Mouse (Mus musculus): ENCODE results near the gene Kifc5b. TPM values are rescaled to one million over a fixed set of nuclear protein-coding genes. Genes with fewer than 3 reads are reported as not detected.

Kifc5b gene
- polyA plus RNA-seq, 2 experiments = 2.7 to 13.8 TPM

DNA sequence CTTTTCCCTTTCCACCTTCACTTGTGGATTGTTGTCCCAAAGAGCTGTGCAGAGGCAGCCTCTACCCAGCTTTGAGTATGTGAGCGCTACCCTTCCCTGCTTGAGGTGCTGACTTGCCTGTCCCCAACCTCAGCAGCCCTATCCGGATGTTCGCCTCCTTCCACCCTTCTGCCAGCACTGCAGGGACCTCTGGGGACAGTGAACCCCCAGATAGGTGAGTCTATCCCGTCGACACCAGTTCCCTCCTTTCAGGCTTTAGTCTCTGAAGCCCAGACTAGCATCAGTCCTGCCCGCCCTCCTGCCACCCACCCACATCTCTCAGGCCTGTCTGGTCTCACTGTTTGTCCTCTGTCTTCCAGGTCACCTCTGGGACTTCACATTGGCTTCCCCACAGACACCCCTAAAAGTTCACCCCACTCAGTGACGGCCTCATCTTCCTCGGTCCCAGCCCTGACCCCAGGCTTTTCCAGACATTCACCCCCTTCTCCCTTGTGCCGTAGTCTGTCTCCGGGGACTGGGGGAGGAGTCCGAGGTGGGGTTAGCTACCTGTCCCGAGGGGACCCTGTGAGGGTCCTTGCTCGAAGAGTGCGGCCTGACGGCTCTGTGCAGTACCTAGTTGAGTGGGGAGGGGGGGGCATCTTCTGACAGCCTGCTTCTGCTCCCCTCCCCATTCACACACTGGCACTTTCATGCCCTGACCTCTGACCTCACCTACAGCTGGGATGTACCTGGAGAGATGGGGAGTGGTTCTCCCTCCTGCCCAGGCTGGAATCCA is 20.2 kb downstream of the Kifc5b start:
- H3K4me2 ChIP-seq (ENCODE audit: low read depth) = no peak overlapping the region
- peaks cover 7% of the 10 kb centered on the region for H3K36me3 ChIP-seq (replicated peaks; ENCODE audit: control insufficient read depth, insufficient read depth, low read depth)
- WGBS (ENCODE audit: insufficient replicate concordance) = 85% methylated on average over 15 of the region's 15 CpGs
- H3K9ac ChIP-seq (replicated peaks) = no peak overlapping the region
- ATAC-seq (ENCODE audit: insufficient read depth) (no peak), DNase-seq (ENCODE audit: low read depth in 3 of 3, low spot score in 3 of 3) (no peak)
- peaks cover 21 to 23% of the 10 kb centered on the region in 2 experiments for H3K4me1 ChIP-seq (replicated peaks; ENCODE audit: control insufficient read depth in 2 of 2, insufficient read depth in 2 of 2, low read length in 1 of 2)
- H3K9me3 ChIP-seq (ENCODE audit: control insufficient read depth, low read length) = no peaks in the 10 kb centered on the region
- H3K27me3 ChIP-seq (ENCODE audit: control insufficient read depth, insufficient read depth, low read length) = no peaks in the 10 kb centered on the region
- no peak overlapping the region for H3K4me3 ChIP-seq (ENCODE audit: insufficient read depth in 1 of 2, low read depth in 2 of 2, low read length in 2 of 2)
- no peak overlapping the region for H3K27ac ChIP-seq
- TF ChIP-seq CTCF (IDR thresholded peaks at IDR 0.05; ENCODE audit: low read depth) (no peak), EP300 (IDR thresholded peaks at IDR 0.05; ENCODE audit: low read depth) (no peak)

DNA sequence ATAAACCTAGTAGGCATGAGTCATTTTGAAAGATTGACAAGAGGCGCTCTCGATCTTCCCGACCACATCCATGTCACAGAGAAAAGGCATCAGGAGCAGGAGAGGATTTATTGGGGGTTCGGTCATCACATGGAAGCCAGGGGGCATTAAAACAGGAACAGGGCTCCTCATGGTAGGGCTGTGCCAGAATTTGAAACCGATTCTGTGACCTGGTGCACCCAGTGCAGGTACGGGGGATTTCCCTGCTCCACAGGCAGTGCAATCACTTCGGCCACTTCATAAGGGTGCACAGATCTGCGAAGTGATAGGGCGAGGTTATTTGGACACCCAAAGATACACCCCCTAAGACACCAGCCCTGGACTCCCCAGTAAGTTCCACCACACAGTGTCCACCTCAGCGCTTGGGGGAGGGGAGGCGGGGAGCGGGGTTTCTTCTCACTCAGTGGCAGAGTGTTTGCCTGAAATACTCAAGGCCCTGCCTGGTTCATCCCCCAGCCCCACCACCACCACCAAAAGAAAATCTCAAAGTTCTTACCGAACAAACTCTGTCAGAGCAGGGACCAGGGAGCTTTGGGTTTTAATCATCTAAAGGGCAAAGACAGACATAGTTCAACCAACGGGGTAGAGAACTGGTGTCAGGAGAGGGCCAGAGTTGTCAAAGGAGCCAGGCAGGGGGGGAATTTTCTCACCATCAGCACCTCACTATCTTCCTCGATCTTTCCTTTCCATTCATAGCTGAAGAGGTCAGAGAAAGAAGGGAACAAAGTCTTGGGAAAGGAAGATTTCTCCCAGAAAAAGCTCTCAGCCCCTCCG is 21.2 kb downstream of the Kifc5b start:
- peak overlapping the region; percentile 73 for H3K9ac ChIP-seq (replicated peaks)
- no peak for ATAC-seq (ENCODE audit: insufficient read depth)
- TF ChIP-seq CTCF (IDR thresholded peaks at IDR 0.05; ENCODE audit: low read depth) = no peak
- no peak for TF ChIP-seq EP300 (IDR thresholded peaks at IDR 0.05; ENCODE audit: low read depth)
- DNase-seq (ENCODE audit: low read depth in 3 of 3, low spot score in 3 of 3) = no peak
- 47% methylated on average over 16 of the region's 16 CpGs for WGBS (ENCODE audit: insufficient replicate concordance)
- peaks cover 7% of the 10 kb centered on the region for H3K36me3 ChIP-seq (replicated peaks; ENCODE audit: control insufficient read depth, insufficient read depth, low read depth)
- H3K27ac ChIP-seq = peak overlapping the region; percentile 30
- H3K27me3 ChIP-seq (ENCODE audit: control insufficient read depth, insufficient read depth, low read length) = no peaks in the 10 kb centered on the region
- H3K4me1 ChIP-seq (replicated peaks; ENCODE audit: control insufficient read depth in 2 of 2, insufficient read depth in 2 of 2, low read length in 1 of 2) = peaks cover 21 to 23% of the 10 kb centered on the region in 2 experiments
- H3K4me2 ChIP-seq (ENCODE audit: low read depth) = peak overlapping the region; percentile 86
- H3K4me3 ChIP-seq (ENCODE audit: insufficient read depth in 1 of 2, low read depth in 2 of 2, low read length in 2 of 2) = peak overlapping the region; percentile 63 to 71
- no peaks in the 10 kb centered on the region for H3K9me3 ChIP-seq (ENCODE audit: control insufficient read depth, low read length)

DNA sequence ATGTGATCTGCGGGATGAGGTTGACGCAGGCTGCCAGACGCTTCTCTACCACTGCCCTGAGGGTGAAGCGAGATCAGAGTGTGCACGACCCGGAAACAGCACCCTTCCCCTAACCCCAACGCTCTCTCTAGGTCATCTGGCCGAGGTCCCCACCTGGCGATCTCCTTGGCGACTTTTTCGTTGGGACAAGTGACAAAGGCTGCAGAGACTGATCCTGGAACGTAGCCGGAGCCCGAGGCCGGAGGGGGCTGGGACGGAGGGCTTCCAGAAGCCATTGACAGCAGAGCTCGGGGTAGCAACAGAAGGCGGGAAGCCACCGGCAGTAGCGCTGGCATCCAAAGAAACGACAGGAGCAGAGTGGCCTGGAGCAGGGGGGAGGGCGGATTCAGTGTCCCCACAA is 21.8 kb downstream of the Kifc5b start:
- Histone ChIP-seq H3K9me3 (ENCODE audit: control insufficient read depth, low read length) (no peaks in the 10 kb centered on the region), H3K4me3 (ENCODE audit: insufficient read depth in 1 of 2, low read depth in 2 of 2, low read length in 2 of 2) (peak overlapping the region; percentile 63 to 71), H3K27ac (peak overlapping the region; percentile 30), H3K4me1 (replicated peaks; ENCODE audit: control insufficient read depth in 2 of 2, insufficient read depth in 2 of 2, low read length in 1 of 2) (peaks cover 16 to 18% of the 10 kb centered on the region in 2 experiments), H3K9ac (replicated peaks) (peak overlapping the region; percentile 73), H3K4me2 (ENCODE audit: low read depth) (peak overlapping the region; percentile 86), H3K27me3 (ENCODE audit: control insufficient read depth, insufficient read depth, low read length) (no peaks in the 10 kb centered on the region), H3K36me3 (replicated peaks; ENCODE audit: control insufficient read depth, insufficient read depth, low read depth) (peaks cover 7% of the 10 kb centered on the region)
- no peak for TF ChIP-seq EP300 (IDR thresholded peaks at IDR 0.05; ENCODE audit: low read depth)
- TF ChIP-seq CTCF (IDR thresholded peaks at IDR 0.05; ENCODE audit: low read depth) = no peak
- ATAC-seq (ENCODE audit: insufficient read depth) (no peak), DNase-seq (ENCODE audit: low read depth in 3 of 3, low spot score in 3 of 3) (no peak)
- under 1% methylated on average over 22 of the region's 22 CpGs for WGBS (ENCODE audit: insufficient replicate concordance)

DNA sequence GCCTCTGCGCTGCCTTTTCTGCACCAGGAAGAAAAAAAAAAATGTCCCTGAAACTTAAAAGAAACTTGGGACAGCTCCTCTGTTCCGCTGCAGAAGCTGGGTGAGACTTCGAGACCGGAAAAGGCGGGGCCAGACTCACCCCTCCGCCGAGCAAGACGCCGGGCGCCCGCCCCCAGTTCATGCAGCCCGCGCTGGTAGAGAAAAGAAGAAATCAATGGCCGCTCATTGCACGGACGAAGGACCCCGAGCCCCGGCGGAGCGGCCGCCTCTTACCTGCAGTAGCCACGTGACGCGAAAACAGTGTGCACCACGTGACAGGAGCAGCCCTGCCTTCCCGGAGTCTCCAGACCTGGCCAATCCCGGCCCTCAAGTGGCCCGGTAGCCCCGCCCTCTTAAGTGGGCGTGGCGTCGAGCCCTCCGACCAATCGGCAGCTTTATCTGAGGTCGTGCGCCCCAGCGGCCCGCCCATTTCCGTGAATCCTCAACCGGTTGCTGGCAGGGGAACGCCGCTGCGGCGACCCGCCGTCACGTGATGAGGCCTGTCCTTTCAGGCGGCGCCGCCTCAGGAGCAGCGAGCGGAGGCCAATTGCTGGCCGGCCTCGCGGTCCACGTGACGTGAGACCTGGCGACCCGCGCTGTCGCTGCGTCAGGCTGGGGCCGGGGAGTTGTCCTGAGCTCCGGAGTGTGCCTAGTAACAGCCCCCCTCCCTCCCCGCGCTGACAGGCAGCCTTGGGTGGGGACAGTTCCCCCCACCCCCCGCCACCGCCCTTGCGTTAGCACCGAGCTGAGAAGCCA is 22.5 kb downstream of the Kifc5b start, which contains the start of gene Cuta:
Gene Cuta (minus strand): TSS at position 392 of the 795 bp plus-strand sequence.
- H3K4me1 ChIP-seq (replicated peaks; ENCODE audit: control insufficient read depth in 2 of 2, insufficient read depth in 2 of 2, low read length in 1 of 2) = peaks cover 16 to 17% of the 10 kb centered on the region in 2 experiments
- H3K27me3 ChIP-seq (ENCODE audit: control insufficient read depth, insufficient read depth, low read length) = no peaks in the 10 kb centered on the region
- peak within 1 kb of the TSS; percentile 63 to 71 for H3K4me3 ChIP-seq (ENCODE audit: insufficient read depth in 1 of 2, low read depth in 2 of 2, low read length in 2 of 2)
- peak within 1 kb of the TSS; percentile 86 for H3K4me2 ChIP-seq (ENCODE audit: low read depth)
- TF ChIP-seq EP300 (IDR thresholded peaks at IDR 0.05; ENCODE audit: low read depth) (no peak), CTCF (IDR thresholded peaks at IDR 0.05; ENCODE audit: low read depth) (no peak)
- peak within 1 kb of the TSS; percentile 74 for H3K9ac ChIP-seq (replicated peaks)
- peak; percentile 99 for DNase-seq (ENCODE audit: low read depth in 3 of 3, low spot score in 3 of 3)
- peak within 1 kb of the TSS; percentile 81 for H3K27ac ChIP-seq
- no peaks in the 10 kb centered on the region for H3K9me3 ChIP-seq (ENCODE audit: control insufficient read depth, low read length)
- ATAC-seq (ENCODE audit: insufficient read depth) = peak; percentile 93
- under 1% methylated on average over 70 of the region's 70 CpGs for WGBS (ENCODE audit: insufficient replicate concordance)
- H3K36me3 ChIP-seq (replicated peaks; ENCODE audit: control insufficient read depth, insufficient read depth, low read depth) = peaks cover 7% of the 10 kb centered on the region

All from liver, embryonic 14.5 days (tissue).